Comparison of ENCODE assay signal across 8 mouse cellular contexts in the genomic region with DNA sequence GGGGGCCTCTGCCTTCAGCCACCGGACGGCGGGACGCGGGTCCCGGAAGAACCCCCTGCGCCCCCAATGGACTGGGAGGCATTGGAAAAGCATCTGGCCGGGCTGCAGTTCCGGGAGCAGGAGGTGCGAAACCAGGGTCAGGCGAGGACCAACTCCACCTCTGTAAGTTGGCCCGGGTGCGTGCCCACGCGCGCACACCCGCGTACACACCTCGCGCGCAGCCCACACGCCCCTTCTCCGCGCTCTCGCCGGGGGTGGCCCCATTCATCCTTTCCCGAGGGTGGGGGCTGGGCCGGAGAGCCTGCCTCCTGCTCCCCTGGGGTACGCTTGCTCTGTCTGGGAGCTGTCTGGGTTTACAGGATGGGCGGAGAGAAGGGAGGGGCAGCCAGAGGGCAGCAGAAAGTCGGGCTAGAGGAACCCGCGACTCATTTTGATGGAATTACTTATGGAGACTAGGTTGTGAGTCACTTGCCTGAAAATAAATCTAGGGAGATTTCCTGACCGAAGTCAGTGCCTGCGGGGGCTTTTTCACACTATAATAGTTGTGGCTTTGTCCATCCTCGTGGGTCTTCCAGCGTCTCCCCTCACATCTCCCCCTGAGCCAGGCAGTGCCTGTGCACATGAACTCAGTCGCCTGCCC.
A peak's percentile ranks its signal among the peaks of the same experiment; 100 is the strongest.
DNase-seq lines count a peak whose midpoint lies in the region; ATAC-seq and TF ChIP-seq lines count a peak whose summit lies in the region.

No protein-coding gene starts in this region.

- peaks cover 5% of the 10 kb centered on the region; the same call in 1 of the 2 replicates for H3K27me3 ChIP-seq in forebrain, embryonic 16.5 days (replicated peaks; ENCODE audit: control insufficient read depth, insufficient read depth, low read length)

- peak overlapping the region; percentile 62 for H3K4me3 ChIP-seq in forebrain, embryonic 16.5 days (replicated peaks; ENCODE audit: low read length)
- H3K4me3 ChIP-seq in lung, adult 2 months (replicated peaks; ENCODE audit: extremely low read depth, low read depth, low read length): peak overlapping the region; percentile 100

- WGBS in forebrain, embryonic 16.5 days: 0% methylated on average over 37 of the region's 38 CpGs
- WGBS in lung, adult 2 months: under 1% methylated on average over 38 of the region's 38 CpGs

- H3K9me3 ChIP-seq in forebrain, embryonic 16.5 days (ENCODE audit: control insufficient read depth, low read length): no peaks in the 10 kb centered on the region

- peak; percentile 27 for ATAC-seq in forebrain, embryonic 16.5 days

- no peak for TF ChIP-seq CTCF in lung, adult 2 months (IDR thresholded peaks at IDR 0.05; ENCODE audit: insufficient read depth, low read length)

- peak overlapping the region; percentile 87 for H3K4me2 ChIP-seq in forebrain, embryonic 16.5 days (ENCODE audit: low read length)

- H3K9ac ChIP-seq in forebrain, embryonic 16.5 days (replicated peaks; ENCODE audit: low read depth, low read length): peak overlapping the region; percentile 69

- H3K4me1 ChIP-seq in forebrain, embryonic 16.5 days (replicated peaks; ENCODE audit: control insufficient read depth, insufficient read depth, low read length): peaks cover 25% of the 10 kb centered on the region
- no peaks in the 10 kb centered on the region; the same call in 1 of the 2 replicates for H3K4me1 ChIP-seq in lung, adult 2 months (ENCODE audit: control insufficient read depth, insufficient read depth, low read length)

- peak overlapping the region; percentile 43 for H3K27ac ChIP-seq in forebrain, embryonic 16.5 days (ENCODE audit: low read length)

- H3K36me3 ChIP-seq in forebrain, embryonic 16.5 days (ENCODE audit: control insufficient read depth, insufficient read depth): no peaks in the 10 kb centered on the region

- intact Hi-C loops in heart, postnatal 10 days (cut with DNase I): loop anchor here (1.0 to 10.0 kb wide), 5 partner anchors 13 to 510 kb away; a partner anchor contains a TSS

- DNase-seq in R1 (ENCODE audit: low read depth, low spot score): peak; percentile 77
- DNase-seq in cerebellum, adult 8-10 months: peak; percentile 10
- DNase-seq in heart, postnatal 10 days: peak; percentile 72 to 76
- DNase-seq in layer of hippocampus, adult 18-20 months (ENCODE audit: low spot score in 2 of 2): peak; percentile 54 to 72
- DNase-seq in lung, adult 2 months: peak; percentile 58
- DNase-seq in retina, postnatal 1 day: peak; percentile 70
- DNase-seq in spleen, adult 12 weeks (ENCODE audit: low spot score): no peak

- no peak for TF ChIP-seq POLR2A in lung, adult 2 months (IDR thresholded peaks at IDR 0.05; ENCODE audit: borderline replicate concordance, extremely low read depth, low read depth, low read length)
